Mouse (Mus musculus): ENCODE data around the gene Swsap1. TPM values are rescaled to one million over a fixed set of nuclear protein-coding genes. Genes with fewer than 3 reads are reported as not detected.

Gene Swsap1
- polyA plus RNA-seq (2014; fragmentation: Nextera tagmentation; extraction: Ambion mirVana) = 10.1 and 21.3 TPM in 2 replicates

DNA sequence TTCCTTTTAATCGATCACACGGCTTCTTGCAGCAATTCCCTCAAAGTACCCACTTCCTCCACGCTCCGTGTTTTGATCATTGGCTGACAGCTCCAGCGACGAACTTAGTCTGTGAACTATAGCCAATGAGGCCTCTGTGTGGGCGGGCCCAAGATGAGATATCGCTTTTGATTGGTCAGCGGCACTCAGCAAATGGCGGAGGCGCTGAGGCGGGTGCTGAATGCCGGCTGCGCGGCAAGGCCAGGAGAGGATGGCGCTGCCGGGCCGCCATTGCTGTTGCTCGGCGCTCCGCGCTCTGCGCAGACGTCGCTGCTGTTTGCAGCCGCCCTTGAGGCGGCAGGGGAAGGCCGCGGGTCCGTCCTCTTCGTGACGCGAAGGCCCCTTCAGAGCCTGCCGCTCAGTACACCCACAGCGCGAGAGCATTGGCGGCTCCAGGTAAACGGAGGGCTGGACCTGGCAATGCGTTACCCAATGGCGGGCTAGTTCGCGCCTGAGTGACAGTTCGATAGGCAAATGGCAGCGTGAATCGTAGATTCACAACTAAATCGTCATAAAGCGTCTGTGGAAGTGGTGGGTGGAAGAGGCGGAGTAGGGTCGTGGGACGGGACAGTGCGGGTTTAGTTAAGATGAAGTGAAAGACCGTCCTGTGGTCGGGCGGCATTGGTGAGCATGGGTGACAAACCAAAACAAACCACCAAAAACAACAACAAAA, at the start of gene Swsap1:
Swsap1 (plus strand) TSS at position 186 of the 712 bp plus-strand sequence.
- H3K4me3 ChIP-seq (ENCODE audit: low read depth, low read length) = peak within 1 kb of the TSS; percentile 62
- no peaks in the 10 kb centered on the region for H3K36me3 ChIP-seq (ENCODE audit: control insufficient read depth, insufficient read depth, low read length)
- peak within 1 kb of the TSS; percentile 94 for H3K27ac ChIP-seq (ENCODE audit: low read depth, low read length)
- peak; percentile 99 for ATAC-seq (ENCODE audit: low read depth)
- H3K9ac ChIP-seq (replicated peaks; ENCODE audit: low read depth, low read length) = peak within 1 kb of the TSS; percentile 67
- H3K4me1 ChIP-seq (ENCODE audit: control insufficient read depth, insufficient read depth, low read length) = no peaks in the 10 kb centered on the region
- peaks cover 11% of the 10 kb centered on the region for H3K27me3 ChIP-seq (ENCODE audit: control insufficient read depth, insufficient read depth, low read length)
- WGBS = under 1% methylated on average over 51 of the region's 54 CpGs
- no peaks in the 10 kb centered on the region for H3K9me3 ChIP-seq (ENCODE audit: control insufficient read depth, low read length)
- peak within 1 kb of the TSS; percentile 62 for H3K4me2 ChIP-seq (ENCODE audit: low read depth, low read length)

DNA sequence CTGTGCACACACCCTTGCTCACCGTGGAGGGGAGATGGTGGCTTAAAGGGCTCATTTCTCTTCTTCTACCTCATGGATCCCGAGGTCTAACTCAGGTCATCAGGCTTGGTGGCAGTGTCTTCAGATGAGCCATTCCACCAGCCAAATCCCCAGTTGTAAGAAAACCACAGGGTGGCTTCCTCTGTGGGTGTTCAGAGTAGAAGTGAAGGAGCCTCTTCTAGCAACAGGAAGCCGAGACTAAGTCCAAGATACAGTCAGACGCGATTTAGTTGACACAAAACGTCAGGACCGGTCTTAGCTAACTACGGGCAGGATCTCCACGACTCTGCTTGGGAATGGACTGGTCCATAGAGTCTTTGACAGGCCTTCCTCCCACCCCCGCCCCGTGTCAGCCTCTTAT, 47.3 kb upstream of the Swsap1 start:
- Histone ChIP-seq H3K36me3 (ENCODE audit: control insufficient read depth, insufficient read depth, low read length) (no peaks in the 10 kb centered on the region), H3K4me3 (ENCODE audit: low read depth, low read length) (no peak overlapping the region), H3K9me3 (ENCODE audit: control insufficient read depth, low read length) (no peaks in the 10 kb centered on the region), H3K27me3 (ENCODE audit: control insufficient read depth, insufficient read depth, low read length) (no peaks in the 10 kb centered on the region), H3K4me2 (ENCODE audit: low read depth, low read length) (no peak overlapping the region), H3K4me1 (ENCODE audit: control insufficient read depth, insufficient read depth, low read length) (no peaks in the 10 kb centered on the region), H3K27ac (ENCODE audit: low read depth, low read length) (no peak overlapping the region), H3K9ac (replicated peaks; ENCODE audit: low read depth, low read length) (no peak overlapping the region)
- 78% methylated on average over 11 of the region's 11 CpGs for WGBS
- ATAC-seq (ENCODE audit: low read depth) = no peak

DNA sequence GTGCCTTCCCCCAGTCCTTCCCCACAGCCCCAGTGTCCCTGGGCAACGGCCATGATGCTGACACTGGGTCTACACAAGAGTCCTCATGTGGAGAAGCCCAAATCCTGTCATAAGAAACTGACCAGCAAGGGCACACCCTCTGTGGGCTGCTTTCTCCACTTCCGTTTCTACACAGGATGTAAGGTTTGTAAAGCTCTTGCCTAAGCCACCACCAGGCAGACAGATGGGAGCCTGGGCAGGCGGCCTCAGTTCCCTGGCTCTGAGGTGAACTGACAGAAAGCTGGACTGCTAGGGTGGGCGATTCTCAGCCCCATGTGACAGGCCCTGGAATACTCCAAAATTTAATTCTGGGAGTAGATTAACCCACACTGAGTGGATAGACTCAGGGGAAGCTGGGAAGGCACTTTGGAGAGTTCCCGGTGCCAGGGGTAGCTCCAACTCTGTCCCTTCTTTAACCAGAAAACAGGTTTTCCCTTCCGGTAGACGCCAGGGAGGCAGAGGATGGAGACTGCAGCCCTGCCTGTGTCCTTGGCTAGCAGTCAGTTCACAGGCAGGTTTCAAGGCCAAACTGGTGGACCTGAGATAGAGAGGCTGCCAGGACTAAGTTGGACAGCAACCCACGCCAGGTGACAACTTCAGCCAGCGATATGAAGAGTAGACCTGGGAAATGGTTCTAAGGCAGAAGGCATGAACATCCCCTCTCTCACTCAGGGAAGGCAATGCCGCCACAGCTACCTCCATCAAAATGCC, 45.9 kb upstream of the Swsap1 start:
- Histone ChIP-seq H3K27ac (ENCODE audit: low read depth, low read length) (no peak overlapping the region), H3K4me3 (ENCODE audit: low read depth, low read length) (no peak overlapping the region), H3K9me3 (ENCODE audit: control insufficient read depth, low read length) (no peaks in the 10 kb centered on the region), H3K4me1 (ENCODE audit: control insufficient read depth, insufficient read depth, low read length) (no peaks in the 10 kb centered on the region), H3K4me2 (ENCODE audit: low read depth, low read length) (no peak overlapping the region), H3K27me3 (ENCODE audit: control insufficient read depth, insufficient read depth, low read length) (no peaks in the 10 kb centered on the region), H3K9ac (replicated peaks; ENCODE audit: low read depth, low read length) (no peak overlapping the region), H3K36me3 (ENCODE audit: control insufficient read depth, insufficient read depth, low read length) (no peaks in the 10 kb centered on the region)
- WGBS = 85% methylated on average over 10 of the region's 10 CpGs
- ATAC-seq (ENCODE audit: low read depth) = no peak

DNA sequence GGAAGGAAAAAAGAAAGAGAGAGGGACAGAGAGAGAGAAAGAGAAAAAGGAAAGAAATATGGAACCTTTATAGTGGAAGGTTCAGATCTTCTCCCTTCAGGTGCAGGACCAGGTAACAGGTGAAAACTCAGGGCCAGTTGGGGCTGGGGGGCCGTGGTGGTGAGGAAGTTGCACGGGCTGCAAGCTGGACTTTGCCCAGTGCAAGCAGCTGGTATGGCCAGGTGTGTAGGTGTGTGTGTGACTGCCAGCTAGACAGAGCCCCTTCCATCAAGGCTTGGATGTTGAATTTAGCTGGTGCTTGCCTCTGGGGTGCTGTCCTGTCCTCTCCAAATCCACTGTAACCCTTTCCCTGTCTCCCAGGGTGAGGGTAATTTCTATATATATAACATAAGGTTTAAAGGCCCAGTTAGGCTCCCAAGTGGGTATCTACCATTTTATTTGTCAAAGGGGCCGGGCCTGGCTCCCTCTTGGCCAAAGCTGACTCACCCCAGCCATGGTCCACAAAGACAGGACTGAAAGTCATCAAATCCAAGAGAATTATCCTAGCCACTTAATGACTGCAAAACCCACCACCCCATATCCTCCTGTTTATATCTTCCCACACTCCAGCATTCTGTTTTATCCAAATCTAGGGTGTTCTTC, 38.6 kb upstream of the Swsap1 start:
- 72% methylated on average over 3 of the region's 3 CpGs for WGBS
- no peak overlapping the region for H3K27ac ChIP-seq (ENCODE audit: low read depth, low read length)
- no peaks in the 10 kb centered on the region for H3K4me1 ChIP-seq (ENCODE audit: control insufficient read depth, insufficient read depth, low read length)
- H3K4me3 ChIP-seq (ENCODE audit: low read depth, low read length) = peak overlapping the region; percentile 64
- 0 out of 2 replicates have a peak, but pooled peaks have one; percentile 0 for ATAC-seq (ENCODE audit: low read depth)
- no peaks in the 10 kb centered on the region for H3K27me3 ChIP-seq (ENCODE audit: control insufficient read depth, insufficient read depth, low read length)
- H3K9ac ChIP-seq (replicated peaks; ENCODE audit: low read depth, low read length) = peak overlapping the region; percentile 66; the same call in 1 of the 2 replicates
- H3K9me3 ChIP-seq (ENCODE audit: control insufficient read depth, low read length) = no peaks in the 10 kb centered on the region
- H3K4me2 ChIP-seq (ENCODE audit: low read depth, low read length) = peak overlapping the region; percentile 73
- H3K36me3 ChIP-seq (ENCODE audit: control insufficient read depth, insufficient read depth, low read length) = no peaks in the 10 kb centered on the region

DNA sequence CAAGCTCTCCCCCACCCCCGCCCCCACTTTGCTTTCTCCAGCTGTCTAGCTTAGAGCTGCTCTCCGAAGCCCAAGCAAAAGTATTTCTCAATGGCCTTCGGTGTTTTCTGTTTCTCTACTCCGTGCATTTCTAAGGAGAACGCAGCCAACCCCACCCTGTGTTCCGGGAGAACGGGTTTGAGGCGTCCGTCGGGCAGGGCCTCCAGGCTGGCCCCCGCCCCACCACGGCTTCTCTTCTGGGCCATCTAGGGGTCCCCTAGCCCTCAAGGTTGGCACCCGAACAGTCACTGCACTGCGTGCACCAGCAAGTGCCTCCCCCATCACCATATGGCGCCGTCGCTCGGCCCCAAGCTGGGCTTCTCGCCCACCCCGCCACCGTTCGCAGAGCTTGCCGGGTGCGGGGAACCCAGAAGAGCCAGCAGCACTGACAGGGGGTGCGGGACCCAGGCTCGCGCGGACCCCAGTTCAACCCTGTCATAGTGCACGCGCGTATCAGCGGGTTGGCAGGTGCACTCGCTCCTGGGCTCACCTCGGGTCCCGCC, 38.0 kb upstream of the Swsap1 start:
- Histone ChIP-seq H3K27ac (ENCODE audit: low read depth, low read length) (peak overlapping the region; percentile 57; the same call in 1 of the 2 replicates), H3K4me1 (ENCODE audit: control insufficient read depth, insufficient read depth, low read length) (no peaks in the 10 kb centered on the region), H3K36me3 (ENCODE audit: control insufficient read depth, insufficient read depth, low read length) (no peaks in the 10 kb centered on the region), H3K4me3 (ENCODE audit: low read depth, low read length) (peak overlapping the region; percentile 64), H3K9ac (replicated peaks; ENCODE audit: low read depth, low read length) (peak overlapping the region; percentile 66), H3K4me2 (ENCODE audit: low read depth, low read length) (peak overlapping the region; percentile 73), H3K9me3 (ENCODE audit: control insufficient read depth, low read length) (no peaks in the 10 kb centered on the region), H3K27me3 (ENCODE audit: control insufficient read depth, insufficient read depth, low read length) (no peaks in the 10 kb centered on the region)
- ATAC-seq (ENCODE audit: low read depth) = peak; percentile 77
- WGBS = 2% methylated on average over 33 of the region's 35 CpGs

DNA sequence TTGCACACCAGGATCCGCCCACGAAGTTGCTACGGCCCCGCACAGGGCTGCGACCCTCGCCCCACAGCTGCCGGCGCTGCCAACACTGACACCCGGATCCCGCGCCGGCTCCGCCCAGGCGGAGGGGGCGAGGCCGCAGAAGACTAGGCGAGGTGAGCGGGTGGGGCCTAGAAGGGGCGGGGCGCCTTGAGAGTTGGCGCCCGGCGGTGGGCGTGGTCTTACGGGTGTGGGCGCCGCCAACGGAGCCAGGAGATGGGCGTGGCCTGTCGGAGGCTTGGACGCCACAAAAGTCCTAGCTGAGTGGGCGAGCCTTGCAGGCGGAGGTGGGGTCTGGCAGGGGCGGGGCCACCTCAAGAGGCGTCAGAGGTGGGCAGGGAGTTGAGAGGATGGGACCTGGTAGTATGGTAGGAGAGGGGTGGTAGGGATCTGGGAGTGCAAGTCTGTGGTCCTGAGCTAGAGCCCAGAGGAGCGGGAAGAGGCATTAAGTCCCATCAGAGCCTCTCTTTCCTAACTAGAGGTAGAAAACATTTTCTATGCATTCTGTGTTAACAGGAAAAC, 37.4 kb upstream of the Swsap1 start, which contains the start of gene Rab3d:
Rab3d (minus strand) TSS at position 158 of the 558 bp plus-strand sequence.
- Histone ChIP-seq H3K9ac (replicated peaks; ENCODE audit: low read depth, low read length) (peak within 1 kb of the TSS; percentile 66), H3K27me3 (ENCODE audit: control insufficient read depth, insufficient read depth, low read length) (no peaks in the 10 kb centered on the region), H3K4me1 (ENCODE audit: control insufficient read depth, insufficient read depth, low read length) (no peaks in the 10 kb centered on the region), H3K4me3 (ENCODE audit: low read depth, low read length) (peak within 1 kb of the TSS; percentile 64), H3K36me3 (ENCODE audit: control insufficient read depth, insufficient read depth, low read length) (no peaks in the 10 kb centered on the region), H3K27ac (ENCODE audit: low read depth, low read length) (peak within 1 kb of the TSS; percentile 57; the same call in 1 of the 2 replicates), H3K4me2 (ENCODE audit: low read depth, low read length) (peak within 1 kb of the TSS; percentile 73), H3K9me3 (ENCODE audit: control insufficient read depth, low read length) (no peaks in the 10 kb centered on the region)
- WGBS = under 1% methylated on average over 36 of the region's 36 CpGs
- ATAC-seq (ENCODE audit: low read depth) = peak; percentile 93

DNA sequence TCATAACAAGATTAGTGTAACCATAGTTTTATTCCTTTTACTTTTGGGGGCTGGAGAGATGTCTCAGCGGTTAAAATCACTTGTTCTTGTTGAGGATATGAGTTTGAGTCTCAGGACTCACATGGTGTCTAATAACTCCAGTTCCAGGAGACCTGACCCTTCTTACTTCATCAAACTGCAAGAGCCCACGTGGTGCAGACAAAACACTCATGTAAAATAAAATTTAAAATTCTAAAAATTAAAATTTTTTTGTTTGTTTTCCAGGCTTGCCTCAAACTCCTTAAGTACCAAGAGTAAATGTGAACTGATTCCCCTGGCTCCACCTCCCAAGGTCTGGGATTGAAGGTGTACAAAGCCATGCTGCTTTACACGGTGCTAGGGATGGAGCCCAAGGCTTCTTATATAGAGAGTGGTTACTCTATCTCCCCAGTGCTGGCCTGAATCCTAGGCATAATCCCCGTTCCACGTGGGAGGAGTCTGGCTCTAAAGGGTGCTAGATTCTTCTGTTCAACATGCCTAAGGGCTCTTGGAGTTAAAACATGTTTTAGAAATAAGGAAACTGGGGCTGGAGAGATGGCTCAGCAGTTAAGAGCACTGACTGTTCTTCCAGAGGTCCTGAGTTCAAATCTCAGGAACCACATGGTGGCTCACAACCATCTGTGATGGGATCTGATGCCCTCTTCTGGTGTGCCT, 36.7 kb upstream of the Swsap1 start:
- 0 out of 2 replicates have a peak, but pooled peaks have one; percentile 1 for ATAC-seq (ENCODE audit: low read depth)
- 24% methylated on average over 5 of the region's 5 CpGs for WGBS
- Histone ChIP-seq H3K4me1 (ENCODE audit: control insufficient read depth, insufficient read depth, low read length) (no peaks in the 10 kb centered on the region), H3K27ac (ENCODE audit: low read depth, low read length) (no peak overlapping the region), H3K9me3 (ENCODE audit: control insufficient read depth, low read length) (no peaks in the 10 kb centered on the region), H3K9ac (replicated peaks; ENCODE audit: low read depth, low read length) (no peak overlapping the region), H3K27me3 (ENCODE audit: control insufficient read depth, insufficient read depth, low read length) (no peaks in the 10 kb centered on the region), H3K4me2 (ENCODE audit: low read depth, low read length) (peak overlapping the region; percentile 73), H3K36me3 (ENCODE audit: control insufficient read depth, insufficient read depth, low read length) (no peaks in the 10 kb centered on the region), H3K4me3 (ENCODE audit: low read depth, low read length) (no peak overlapping the region; the same call in 1 of the 2 replicates)

DNA sequence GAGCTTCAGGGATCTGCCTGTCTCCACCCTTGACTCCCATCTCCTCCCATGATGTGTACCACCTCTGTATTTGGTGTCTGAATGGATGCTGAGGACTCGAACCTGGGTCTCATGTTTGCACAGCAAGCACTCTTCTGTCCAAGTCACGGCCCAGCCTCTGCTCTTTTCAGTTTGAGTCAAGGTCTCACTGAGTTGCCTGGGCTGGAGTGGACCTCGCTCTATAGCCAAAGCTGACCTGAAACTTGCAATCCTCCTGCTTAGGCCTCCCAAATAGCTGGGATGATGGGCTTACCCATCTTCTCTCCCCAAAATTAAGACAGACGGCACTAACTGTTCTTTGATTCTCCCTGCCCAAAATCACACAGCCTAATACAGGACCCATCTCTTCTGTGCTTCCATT, 32.5 kb upstream of the Swsap1 start:
- WGBS = 93% methylated on average over 4 of the region's 4 CpGs
- Histone ChIP-seq H3K9ac (replicated peaks; ENCODE audit: low read depth, low read length) (no peak overlapping the region), H3K27ac (ENCODE audit: low read depth, low read length) (no peak overlapping the region), H3K9me3 (ENCODE audit: control insufficient read depth, low read length) (no peaks in the 10 kb centered on the region), H3K36me3 (ENCODE audit: control insufficient read depth, insufficient read depth, low read length) (no peaks in the 10 kb centered on the region), H3K4me1 (ENCODE audit: control insufficient read depth, insufficient read depth, low read length) (peaks cover 7% of the 10 kb centered on the region), H3K4me2 (ENCODE audit: low read depth, low read length) (no peak overlapping the region), H3K27me3 (ENCODE audit: control insufficient read depth, insufficient read depth, low read length) (no peaks in the 10 kb centered on the region), H3K4me3 (ENCODE audit: low read depth, low read length) (no peak overlapping the region)
- ATAC-seq (ENCODE audit: low read depth) = no peak

Data from neural tube, embryonic 14.5 days (tissue).